Mouse (Mus musculus) erythroblast, adult 5-6 weeks (primary cell): Measurements from ENCODE around the gene Jam3. TPM values are rescaled to one million over a fixed set of nuclear protein-coding genes. Genes with fewer than 3 reads are reported as not detected.

ENCODE experiments used
- ATAC-seq: replicated peaks from 2 replicates; pipeline ENCODE4 v1.8.0; 2016; ENCODE audit warnings: moderate number of reproducible peaks, mild to moderate bottlenecking, moderate TSS enrichment, inconsistent platforms; ENCODE audit not compliant: poor library complexity, low FRiP score, severe bottlenecking
- total RNA-seq, 2 experiments: library from RNA; stranded (forward) in 1 of 2; stranded (reverse) in 1 of 2; fragments of 150-400 nt in 1 of 2; fragments of 200-764, 138-1000 nt in 1 of 2; gene quantifications; 2 replicates each; pipeline versions ENCODE4 v1.2.3 to v1.2.4; 2015 to 2017; ENCODE audit warnings: low replicate concordance in 2 of 2

Gene Jam3
- total RNA-seq (2015; ENCODE audit: low replicate concordance) (not detected in 2 replicates), total RNA-seq (2017; ENCODE audit: low replicate concordance) (0.60 TPM in 1 of 2 replicates, not detected in the other)

DNA sequence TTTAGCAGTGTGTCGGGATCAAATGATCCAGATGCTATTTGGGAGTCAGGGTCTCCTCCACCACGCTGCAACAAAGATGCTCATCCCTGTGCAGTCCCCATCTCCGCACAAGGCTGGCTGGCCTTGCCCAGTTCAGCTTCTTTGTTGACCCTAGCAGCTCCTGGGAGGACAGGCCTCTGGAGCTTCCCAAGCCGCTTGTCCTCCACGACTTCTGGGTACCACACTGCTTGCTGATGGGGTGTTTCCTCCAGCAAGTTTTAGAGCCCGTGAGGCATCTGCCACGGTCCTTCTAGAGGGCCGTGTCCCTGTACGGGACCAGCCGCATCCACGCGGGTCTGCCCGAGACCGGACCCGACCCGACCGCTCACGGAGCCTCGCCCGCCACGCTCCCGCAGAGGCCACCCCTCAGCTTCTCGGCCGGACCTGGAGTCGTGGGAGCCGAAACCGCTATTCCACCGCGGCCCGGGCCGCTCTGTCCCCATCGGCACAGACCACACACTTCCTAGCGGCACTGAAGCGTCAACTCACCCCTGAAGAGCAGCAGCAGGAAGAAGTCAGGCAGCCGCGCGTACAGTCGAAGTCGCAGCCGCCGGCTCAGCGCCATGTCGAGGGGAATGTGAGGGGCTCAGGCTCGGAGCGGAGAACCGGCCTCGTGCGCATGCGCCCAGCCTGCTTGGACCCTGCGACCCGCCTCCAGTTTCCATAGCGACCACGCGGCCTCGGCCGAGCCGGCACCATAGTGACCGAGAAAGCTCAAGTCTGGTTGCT is at the start of gene Jam3:
TSS of gene Jam3 (minus strand) at position 659 of the 768 bp plus-strand sequence.
- no peak for ATAC-seq

DNA sequence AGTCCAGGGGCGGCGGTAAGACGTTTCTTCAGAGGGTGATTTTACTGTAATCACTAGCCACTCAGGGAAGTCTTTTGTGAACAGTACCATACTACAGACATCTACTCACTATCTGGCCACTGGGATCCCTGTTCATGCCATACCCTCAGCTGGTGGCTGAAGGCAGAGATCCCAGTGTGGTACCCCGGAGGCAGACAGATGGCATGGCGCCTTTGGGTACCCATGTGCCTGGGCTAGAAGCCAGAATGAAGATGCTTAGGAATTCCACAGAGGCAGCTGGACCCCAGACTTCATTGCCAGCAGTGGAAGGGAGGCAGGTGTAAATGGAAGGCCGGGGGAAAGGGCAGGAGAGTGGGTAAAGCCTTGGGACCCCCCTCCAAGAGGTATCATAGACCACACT is 49.0 kb upstream of the Jam3 start:
- ATAC-seq, result no peak

DNA sequence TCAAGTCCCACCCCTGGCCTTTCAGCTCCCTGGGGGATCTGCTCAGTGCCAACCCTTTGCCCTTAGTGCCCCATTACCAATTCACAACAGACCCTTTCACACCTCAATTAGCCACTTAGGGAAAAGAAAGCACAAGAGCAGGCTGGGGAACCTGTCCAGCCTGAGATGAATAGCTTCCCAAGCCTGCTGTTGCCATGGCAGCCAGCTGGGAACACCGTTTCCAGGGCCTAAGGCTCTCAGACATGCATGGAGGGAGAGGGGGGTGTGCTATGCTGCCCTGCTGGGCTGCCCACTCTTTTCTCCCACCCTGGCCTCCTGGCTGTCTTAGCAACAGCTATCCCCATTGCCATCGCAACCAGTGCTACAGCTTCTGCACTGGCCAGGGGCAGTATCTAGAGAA is 47.9 kb upstream of the Jam3 start:
- no peak for ATAC-seq

DNA sequence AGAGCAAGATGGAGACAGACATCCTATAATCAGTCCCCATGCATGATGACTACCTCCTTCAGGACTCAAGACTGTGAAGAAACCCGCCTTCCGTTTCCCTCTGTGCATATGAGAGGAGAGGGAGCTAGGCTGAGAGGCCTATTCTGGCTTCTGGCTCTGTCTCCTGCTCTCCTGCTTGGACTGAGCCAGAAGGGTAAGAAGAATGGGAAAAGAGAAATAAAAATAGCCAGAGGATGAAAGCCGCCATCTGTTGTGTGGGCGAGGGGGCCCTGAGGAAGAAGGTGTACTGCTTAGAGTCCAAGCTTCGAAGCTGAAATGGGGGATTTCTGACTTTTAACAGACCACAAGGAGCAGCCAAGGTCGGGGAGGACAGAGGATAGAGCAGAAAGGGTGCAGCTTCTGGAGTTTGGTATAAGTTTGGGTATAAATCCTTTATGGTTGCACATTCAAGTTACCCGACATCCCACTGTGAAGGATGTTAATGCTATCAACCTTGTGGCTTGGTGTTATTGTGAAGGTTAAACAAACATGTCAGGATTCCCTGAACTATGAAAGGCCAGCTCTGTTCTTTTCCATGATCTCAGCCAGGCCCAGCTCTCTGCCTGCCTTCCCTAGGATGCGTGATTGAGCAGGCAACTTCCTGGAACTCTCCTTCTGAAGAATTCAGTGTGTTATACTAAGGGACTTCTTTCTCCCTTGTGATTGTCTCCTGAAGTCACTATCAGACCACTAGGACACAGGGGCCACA is 46.4 kb upstream of the Jam3 start:
- no peak for ATAC-seq

DNA sequence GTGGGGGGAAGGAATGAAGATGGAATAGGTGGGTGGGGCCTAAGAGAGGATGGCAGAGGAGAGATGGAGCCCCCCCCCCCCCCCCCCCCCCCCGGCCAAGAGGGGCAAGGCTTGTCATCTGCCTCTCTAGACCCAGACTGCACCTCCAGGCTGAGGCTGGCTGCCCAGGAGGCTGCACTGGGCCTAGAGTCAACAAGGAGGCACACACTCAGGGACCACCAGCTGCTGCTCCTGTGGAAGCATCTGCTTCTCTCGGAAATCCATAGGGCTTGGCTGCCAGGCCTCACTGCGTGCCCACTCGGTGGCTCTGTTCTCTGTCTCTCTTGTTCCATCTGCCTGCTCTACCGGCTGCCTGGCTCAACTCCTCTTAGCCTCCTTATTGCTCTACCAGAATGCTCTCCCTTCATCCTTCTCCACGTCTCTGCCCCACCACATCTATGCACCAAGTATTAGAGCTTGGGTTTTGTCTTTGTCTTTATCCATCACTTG is 38.4 kb upstream of the Jam3 start:
- no peak for ATAC-seq

DNA sequence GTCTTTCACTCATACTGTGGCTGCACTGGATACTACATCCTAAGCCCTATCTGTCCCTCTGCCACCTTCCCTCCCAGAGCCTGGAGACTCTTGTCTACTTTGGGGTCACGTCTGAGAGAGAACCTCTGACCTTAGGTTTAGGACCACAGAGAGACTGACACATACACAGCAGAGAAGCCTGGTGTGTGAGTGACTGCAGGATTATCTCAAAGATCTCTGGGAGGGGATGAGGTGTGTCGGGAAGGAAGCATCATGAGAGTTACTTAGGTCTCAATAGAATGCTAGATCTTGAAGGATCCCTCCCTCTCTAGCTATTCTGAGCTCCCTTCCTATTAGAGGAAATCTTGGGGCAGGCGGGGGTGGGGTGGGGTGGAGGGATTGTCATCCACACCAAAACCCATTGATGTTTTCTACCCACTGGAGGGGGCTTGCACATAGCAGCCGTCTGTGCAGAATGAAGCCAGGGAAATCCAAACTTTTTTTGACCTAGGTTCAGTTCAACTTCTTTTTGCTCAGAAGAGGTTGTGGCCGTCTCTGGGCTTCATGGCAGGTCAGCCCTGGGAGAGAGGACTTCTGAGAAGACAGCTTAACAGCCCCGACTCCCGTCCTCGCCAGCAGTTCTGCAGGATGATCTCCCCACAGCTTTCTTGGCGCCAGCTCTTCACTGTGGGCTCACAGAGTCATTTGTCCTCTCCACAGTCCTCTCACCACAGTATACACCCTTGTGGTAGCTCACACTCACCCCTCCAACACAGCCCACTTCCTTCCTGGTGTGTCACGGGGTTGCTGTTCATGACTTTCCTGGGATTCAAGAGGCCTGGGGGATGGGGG is 37.8 kb upstream of the Jam3 start:
- ATAC-seq, result no peak

DNA sequence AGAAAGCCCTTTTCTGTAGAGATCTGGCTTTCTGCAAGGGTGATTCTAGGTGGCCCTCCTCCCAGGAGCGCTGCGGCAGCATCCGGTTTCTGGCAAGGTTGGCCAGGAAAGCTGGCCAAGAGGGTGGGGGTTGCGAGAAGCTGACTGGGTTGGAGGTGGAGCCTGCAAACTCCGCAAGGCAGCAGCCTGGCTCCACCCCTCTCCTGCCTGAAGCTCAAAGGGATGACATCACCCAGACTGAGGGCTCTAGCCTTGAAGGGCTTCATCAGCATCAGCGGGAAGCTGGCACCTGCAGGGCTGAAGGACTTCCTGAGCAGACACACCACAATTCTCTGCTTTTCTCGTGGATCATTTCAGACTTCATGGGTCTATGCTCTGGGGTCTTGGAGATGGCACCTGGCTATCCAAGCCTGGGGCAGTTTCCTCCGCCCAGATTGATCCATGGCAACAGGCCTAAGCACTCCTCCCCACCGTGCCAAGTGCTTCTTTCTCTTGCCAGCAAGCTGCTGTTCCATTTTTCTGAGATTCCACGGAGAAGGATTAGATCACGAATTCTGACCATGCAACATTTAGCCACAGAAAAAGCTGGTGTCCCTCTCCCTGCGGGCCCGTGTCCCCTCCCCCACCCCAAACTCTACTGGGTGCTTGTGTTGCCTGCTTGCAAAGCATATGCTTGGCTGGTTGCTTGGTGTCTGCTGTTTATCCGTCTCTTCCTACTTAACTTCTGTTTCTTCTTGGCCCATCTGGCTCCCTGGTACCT is 37.0 kb upstream of the Jam3 start:
- no peak for ATAC-seq

DNA sequence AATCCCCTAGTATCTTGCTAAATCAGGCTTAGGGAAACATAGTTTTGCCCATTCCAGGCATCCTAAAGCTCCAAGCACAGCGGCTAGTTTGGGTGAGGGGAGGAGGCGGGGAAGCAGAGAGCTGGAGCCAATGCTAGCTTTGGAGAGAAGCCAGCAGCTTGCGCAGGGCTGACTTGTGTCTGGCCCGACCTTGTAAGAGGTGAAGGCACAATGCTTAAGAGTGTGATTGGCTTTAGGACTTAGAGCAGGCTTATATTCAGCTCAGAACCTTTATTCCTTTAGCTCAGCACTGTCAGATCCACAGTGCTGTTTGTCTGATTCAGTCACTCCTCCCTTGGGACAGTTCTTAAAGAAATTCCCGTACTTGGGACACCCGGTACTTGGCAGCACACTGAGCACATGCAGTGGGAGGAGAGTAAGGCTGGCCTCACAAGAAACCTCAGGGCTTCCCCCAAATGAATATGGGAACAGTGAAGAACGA is 36.3 kb upstream of the Jam3 start:
- ATAC-seq, result no peak

DNA sequence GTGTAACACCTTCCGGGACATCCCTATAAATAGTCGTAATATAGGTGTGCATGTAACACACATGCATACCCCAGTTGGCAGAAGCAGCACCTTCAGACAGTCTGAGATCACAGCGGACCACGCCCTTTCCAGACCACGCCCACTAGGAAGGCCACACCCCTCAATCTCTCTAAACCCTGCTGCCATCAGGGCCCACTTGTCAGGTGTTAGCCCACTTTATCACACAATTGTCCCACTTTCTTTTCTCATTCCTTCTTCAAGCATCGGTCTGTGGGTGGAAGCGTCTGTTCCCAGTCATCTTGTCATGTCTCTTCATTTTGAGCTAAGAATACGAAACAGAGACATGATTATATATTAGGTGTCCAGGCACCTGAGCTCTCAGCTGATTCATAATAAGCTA is 35.2 kb upstream of the Jam3 start:
- ATAC-seq, result no peak

DNA sequence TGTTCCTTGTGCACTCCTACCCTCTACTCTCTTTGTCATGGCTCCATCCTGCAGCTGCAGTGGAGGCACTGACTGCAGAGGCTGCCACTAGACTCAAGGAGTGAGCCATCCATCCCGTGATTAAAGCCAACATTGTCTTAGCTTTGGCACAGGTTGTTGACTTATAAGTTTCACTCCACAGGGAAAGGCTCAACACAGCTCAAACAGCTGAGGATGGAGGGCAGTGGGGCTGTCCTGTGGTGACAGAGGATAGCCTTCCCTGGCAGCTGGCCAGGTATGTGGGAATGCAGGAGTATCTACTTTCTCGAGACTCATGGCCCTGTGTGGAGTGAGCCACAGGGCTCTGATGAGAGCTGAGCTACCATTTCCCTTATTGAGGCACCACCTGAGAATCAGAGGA is 34.1 kb upstream of the Jam3 start:
- no peak for ATAC-seq

DNA sequence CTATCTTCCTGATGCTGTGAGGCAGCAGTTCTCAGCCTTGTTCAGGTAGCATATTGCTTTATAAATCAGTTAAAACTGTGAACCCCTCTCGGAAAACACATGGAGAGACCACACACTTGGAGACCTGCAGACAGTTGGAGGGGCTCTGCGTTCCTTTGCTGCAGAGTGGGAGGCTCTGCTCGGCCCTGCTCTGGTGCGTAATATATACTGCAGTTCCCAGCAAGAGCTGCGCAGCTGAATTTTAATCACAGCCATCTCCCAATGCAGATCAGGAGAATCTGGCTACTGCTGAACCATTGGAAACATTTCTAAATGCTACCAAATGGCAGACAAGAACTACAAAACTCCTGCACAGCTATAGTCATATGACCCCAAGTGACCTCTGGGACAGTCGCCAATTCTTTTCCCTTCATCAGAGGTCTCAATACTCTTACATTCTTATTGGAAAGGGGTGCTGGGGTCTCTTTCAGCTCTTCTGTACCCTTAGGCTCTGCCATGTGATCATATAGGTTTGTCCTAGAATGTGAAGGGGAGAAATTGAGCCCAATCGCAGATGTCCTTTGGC is 33.5 kb upstream of the Jam3 start:
- no peak for ATAC-seq

DNA sequence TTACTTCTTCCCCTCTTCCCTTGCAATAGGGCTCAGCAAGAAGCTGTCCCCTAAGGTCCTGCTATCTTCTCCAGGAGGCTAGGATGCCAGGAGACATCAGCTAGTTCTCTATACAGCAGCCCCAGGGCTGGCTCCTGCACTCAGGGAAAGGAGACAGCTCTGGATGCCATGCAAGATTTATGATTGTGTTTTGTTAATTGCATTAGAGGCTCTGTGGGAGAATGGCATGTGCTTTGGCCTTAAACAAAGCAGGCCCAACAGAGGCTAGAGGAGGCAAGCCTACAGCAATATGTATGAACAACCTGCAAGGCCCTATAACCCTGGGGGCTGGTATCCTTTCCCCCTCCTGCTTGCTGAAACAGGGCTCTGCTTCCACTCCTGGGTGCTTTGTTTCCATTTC is 30.6 kb upstream of the Jam3 start:
- ATAC-seq, result no peak

DNA sequence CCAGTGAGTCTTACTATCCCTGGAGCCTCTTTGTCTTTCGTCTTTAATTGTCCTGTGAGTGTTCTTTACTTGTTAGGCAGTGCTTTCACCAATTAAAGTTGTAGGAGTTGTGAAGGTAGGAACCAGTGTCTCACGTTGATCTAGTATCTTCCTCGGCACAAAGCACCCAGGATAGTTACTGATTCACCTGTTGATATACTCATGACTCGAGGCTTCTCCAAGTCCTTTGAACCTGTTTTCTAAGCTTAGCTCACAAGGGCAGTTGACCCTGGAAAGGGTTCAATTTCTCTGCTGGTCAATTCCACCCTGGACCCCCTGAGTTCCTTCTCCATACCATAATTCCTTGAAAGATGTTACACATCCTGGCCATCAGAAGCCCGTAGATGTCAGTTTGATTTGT is 26.9 kb upstream of the Jam3 start:
- ATAC-seq, result no peak

DNA sequence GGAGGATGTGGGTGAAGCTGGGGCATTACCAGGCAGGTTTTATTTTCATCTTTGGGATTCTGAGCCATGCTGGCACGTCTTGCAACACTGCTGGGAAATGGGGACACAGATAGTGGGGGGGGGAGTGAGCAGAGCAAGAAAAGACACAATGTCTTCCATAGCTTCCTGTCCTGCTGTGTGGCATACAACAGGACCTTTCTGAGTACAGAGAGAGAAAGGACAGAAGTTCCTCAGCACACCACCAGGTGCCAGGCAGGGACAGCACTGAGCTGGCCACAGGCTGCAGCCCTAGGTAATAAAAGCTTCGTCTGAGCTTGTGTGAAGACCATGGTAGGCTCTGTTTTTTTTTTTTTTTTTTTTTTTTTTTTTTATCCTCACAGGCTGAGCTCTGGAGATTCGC is 25.3 kb upstream of the Jam3 start:
- no peak for ATAC-seq

DNA sequence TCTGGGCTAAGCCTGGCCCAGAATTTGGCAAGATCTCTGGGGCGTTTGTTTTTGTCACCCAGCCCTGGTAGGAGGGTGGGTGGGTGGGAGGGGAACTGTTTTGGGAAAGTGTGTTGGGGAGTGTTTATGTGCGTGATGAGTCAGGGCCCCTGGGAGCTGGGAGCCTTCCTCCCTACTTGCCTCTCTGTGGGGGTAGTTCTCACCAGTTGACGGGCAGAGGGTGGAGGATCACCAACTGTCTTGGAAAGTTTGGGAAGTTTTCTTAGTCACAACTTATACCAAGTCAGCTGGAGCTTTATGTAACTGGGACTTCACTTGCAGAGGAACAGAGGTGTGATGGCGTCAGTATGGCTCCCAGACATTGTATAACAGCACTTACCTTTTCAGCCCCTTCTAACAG is 23.7 kb upstream of the Jam3 start:
- no peak for ATAC-seq

DNA sequence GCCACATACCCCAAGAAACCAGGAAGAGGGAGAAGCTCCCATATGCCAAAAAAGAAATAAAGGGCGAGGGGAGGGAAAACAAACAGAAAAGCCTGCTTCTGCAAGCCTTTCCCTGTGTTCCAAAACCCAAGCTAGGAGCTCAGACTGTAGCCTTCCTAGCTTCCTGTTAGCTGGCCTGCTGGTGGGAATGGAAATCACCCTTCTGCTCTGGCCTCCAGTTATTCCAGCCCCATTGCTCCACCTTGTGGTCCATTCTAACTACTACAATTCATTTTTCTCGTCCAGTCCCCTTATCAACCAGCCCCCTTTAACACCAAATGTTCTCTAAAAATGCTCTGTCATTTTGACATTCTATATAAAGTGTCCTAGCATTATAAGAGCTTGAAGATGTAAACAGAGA is 20.9 kb upstream of the Jam3 start:
- ATAC-seq, result no peak

DNA sequence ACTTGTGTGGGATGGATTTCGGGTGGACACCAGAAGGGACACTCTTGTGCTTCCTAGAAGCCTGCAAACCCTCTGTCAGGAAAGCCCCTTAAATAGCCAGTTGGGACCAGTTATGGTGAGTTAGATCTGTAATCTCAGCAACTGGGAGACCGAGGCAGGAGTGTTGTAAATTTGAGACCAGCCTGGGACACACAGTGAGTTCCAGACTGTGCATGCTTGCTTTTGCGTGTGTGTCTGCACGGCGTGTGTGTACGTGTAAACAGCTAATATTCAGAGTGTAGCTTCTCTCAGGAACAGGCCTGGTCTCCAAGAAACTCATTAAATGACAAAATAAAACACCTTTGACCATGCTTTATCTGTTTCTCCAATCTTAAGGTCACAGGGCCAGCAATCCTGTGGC is 20.5 kb upstream of the Jam3 start:
- no peak for ATAC-seq

DNA sequence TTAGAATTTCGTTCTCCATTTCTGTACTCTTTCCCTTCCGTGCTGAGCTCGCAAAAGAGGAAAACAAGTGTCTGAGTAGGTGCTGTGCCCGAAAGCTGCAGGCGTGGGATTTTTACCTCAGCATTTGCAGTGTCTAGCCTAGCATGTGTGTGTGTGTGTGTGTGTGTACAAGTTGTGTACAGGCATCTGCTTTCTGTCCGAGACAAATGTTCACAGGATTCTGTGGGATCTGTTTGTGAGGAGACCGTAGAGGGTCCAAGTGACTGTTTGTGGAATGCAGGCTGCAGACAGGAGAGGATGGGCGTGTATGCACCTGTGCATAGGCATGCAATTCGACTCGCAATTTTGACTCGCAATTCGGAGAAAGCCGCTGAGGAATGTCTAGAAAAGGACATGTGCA is 20.0 kb upstream of the Jam3 start:
- ATAC-seq, result no peak

DNA sequence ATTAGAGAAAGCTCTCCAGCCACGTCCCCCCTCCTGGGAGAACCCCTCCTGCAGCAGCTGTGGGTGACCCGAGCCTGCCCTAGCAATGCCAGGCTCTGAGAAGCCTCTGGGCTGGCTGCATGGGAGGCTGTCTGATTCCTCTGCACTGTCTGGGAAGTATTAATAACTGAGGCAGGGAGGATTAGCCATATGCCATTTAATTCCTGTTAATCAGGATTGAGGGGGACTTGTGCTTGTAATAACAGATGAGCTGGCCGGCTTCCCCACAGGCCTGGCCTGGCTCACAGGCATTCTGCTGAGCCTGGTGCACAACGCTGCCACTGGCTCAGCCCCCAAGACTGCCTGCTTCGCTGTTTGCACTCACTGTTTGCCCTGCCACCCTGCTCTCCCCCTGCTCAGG is 18.9 kb upstream of the Jam3 start:
- ATAC-seq, result no peak
